Mouse (Mus musculus): Measurements from ENCODE around the gene Spry2. TPM values are rescaled to one million over a fixed set of nuclear protein-coding genes. Genes with fewer than 3 reads are reported as not detected.

Spry2 gene
- total RNA-seq, 2 experiments from 2014 or later: 5.9 TPM; not detected in 1

Other genes starting within 250 kb of the Spry2 start
- gene Trim52, start 209.4 kb upstream of the Spry2 start, total RNA-seq (2015; ENCODE audit: low replicate concordance): not detected in 2 replicates
- not detected in 2 replicates for gene Trim52, start 209.4 kb upstream of the Spry2 start, total RNA-seq (2017; ENCODE audit: low replicate concordance)

Measured in erythroid progenitor cell, adult 5-6 weeks (primary cell).